Mouse (Mus musculus): ENCODE data around the gene Pnmal1. TPM values are rescaled to one million over a fixed set of nuclear protein-coding genes. Genes with fewer than 3 reads are reported as not detected.
"Not testable (repeated sequence)": the region's sequence is repeated elsewhere in the genome, so short reads cannot be mapped to it uniquely, and the experiment has no call there.

Gene Pnmal1
- total and polyA plus RNA-seq, 2 experiments from 2014 or later = 0.04 TPM; not detected in 1

DNA sequence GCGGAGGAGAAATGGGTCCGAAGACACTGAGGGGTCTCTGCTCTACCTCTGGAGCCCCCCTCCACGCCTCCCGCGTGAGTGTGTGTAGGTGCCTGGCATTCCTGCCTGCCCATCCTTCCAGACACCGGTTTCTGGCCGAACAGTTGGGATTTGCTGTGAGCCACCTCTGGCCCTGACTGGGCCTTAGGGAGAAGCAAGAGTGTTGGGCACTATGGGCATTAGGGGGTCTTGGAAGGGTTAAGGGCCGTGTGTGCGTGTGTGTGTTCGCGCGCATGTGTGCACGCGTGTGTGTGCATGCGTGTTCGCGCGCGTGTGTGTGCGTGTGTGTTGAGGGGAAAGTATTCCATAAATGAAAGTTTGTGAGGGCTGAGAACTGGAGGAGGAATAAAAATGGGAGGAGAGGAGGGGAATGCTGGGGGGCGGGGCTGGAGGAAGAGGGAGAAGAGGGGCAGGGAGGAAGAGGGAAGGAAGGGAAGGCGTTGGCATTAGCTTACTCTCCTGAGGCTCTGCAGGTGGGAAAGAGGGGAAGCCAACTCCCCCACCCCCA lies 12.1 kb upstream of the Pnmal1 start:
- ATAC-seq (ENCODE audit: insufficient read depth, low read depth) (no peak), DNase-seq (ENCODE audit: low spot score) (no peak)
- H3K27ac ChIP-seq (ENCODE audit: low read depth) = no peak overlapping the region
- H3K9me3 ChIP-seq (replicated peaks; ENCODE audit: control insufficient read depth, low read length) = no peaks in the 10 kb centered on the region
- H3K27me3 ChIP-seq (ENCODE audit: control insufficient read depth, insufficient read depth, low read length) = peaks cover 23% of the 10 kb centered on the region
- peak overlapping the region; percentile 77 for H3K4me2 ChIP-seq (ENCODE audit: low read depth, low read length)
- peaks cover 22% of the 10 kb centered on the region for H3K4me1 ChIP-seq (ENCODE audit: control insufficient read depth, insufficient read depth)
- TF ChIP-seq EP300 (IDR thresholded peaks at IDR 0.05; ENCODE audit: low read depth) (no peak), CTCF (IDR thresholded peaks at IDR 0.05; ENCODE audit: low read depth) (no peak)
- no peaks in the 10 kb centered on the region for H3K36me3 ChIP-seq (replicated peaks; ENCODE audit: control insufficient read depth, insufficient read depth, low read length)
- peak overlapping the region; percentile 44 for H3K4me3 ChIP-seq (ENCODE audit: low read depth, low read length)
- peak overlapping the region; percentile 26; the same call in 1 of the 2 replicates for H3K9ac ChIP-seq (replicated peaks; ENCODE audit: low read depth, low read length)
- WGBS = 25% methylated on average over 20 of the region's 22 CpGs

DNA sequence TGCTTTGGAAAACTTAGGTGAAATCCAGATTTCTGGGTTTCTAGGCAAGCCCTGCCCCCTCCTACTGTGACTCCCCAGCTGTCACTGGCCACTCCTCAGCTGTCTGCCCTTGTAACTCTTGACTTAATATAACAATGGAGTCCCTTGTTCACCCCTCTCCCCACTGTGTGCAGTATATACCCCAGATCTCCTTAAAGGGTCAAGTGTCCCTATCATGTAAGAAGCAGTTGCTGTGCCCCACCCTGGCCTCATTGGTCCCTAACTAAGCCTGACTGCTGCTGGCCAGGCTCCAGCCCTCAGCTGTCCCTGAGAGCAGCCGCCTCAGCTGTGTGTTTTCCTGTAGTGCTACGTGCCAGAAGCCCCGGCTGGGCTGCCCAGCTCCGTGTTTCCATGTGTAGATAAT lies 11.5 kb upstream of the Pnmal1 start:
- 4% methylated on average over 4 of the region's 4 CpGs for WGBS
- no peak overlapping the region for H3K27ac ChIP-seq (ENCODE audit: low read depth)
- H3K4me1 ChIP-seq (ENCODE audit: control insufficient read depth, insufficient read depth) = peaks cover 22% of the 10 kb centered on the region
- H3K4me2 ChIP-seq (ENCODE audit: low read depth, low read length) = peak overlapping the region; percentile 77
- H3K27me3 ChIP-seq (ENCODE audit: control insufficient read depth, insufficient read depth, low read length) = peaks cover 23% of the 10 kb centered on the region
- no peak overlapping the region for H3K9ac ChIP-seq (replicated peaks; ENCODE audit: low read depth, low read length)
- no peak overlapping the region for H3K4me3 ChIP-seq (ENCODE audit: low read depth, low read length)
- H3K36me3 ChIP-seq (replicated peaks; ENCODE audit: control insufficient read depth, insufficient read depth, low read length) = no peaks in the 10 kb centered on the region
- DNase-seq (ENCODE audit: low spot score) (peak; percentile 50), ATAC-seq (ENCODE audit: insufficient read depth, low read depth) (peak; percentile 21; the same call in 1 of the 2 replicates)
- TF ChIP-seq CTCF (IDR thresholded peaks at IDR 0.05; ENCODE audit: low read depth) (no peak), EP300 (IDR thresholded peaks at IDR 0.05; ENCODE audit: low read depth) (no peak)
- H3K9me3 ChIP-seq (replicated peaks; ENCODE audit: control insufficient read depth, low read length) = no peaks in the 10 kb centered on the region

DNA sequence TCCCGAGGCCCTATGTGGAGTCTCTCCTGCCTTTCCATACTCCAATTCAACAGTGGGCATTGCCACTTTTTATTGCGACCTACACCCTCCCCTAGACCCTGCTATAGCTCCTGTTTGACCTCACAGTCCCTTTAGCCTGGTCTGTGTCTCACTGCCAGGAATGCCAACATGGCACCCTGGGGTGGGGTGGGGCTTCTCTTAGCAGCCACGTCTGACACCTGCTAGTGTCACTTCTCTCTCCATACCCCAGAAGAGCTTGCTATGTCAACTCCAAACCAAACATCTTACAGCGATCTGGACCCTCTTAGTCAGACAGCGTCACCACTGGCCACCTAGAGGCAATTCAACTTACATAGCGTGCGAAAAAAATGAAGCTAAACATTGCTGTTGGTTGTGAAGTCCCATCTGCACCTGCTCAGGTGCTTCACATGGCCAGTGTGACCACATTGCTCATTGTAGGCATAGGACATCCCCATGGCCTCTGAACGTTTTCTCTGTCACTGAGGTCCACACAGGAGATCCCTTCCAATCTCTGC lies 10.5 kb upstream of the Pnmal1 start:
- H3K9ac ChIP-seq (replicated peaks; ENCODE audit: low read depth, low read length) = no peak overlapping the region
- peaks cover 22% of the 10 kb centered on the region for H3K4me1 ChIP-seq (ENCODE audit: control insufficient read depth, insufficient read depth)
- H3K27me3 ChIP-seq (ENCODE audit: control insufficient read depth, insufficient read depth, low read length) = peaks cover 23% of the 10 kb centered on the region
- H3K36me3 ChIP-seq (replicated peaks; ENCODE audit: control insufficient read depth, insufficient read depth, low read length) = no peaks in the 10 kb centered on the region
- ATAC-seq (ENCODE audit: insufficient read depth, low read depth) (no peak), DNase-seq (ENCODE audit: low spot score) (no peak)
- H3K4me2 ChIP-seq (ENCODE audit: low read depth, low read length) = no peak overlapping the region
- 79% methylated on average over 8 of the region's 8 CpGs for WGBS
- no peak for TF ChIP-seq CTCF (IDR thresholded peaks at IDR 0.05; ENCODE audit: low read depth)
- H3K9me3 ChIP-seq (replicated peaks; ENCODE audit: control insufficient read depth, low read length) = no peaks in the 10 kb centered on the region
- no peak overlapping the region for H3K4me3 ChIP-seq (ENCODE audit: low read depth, low read length)
- no peak overlapping the region for H3K27ac ChIP-seq (ENCODE audit: low read depth)

DNA sequence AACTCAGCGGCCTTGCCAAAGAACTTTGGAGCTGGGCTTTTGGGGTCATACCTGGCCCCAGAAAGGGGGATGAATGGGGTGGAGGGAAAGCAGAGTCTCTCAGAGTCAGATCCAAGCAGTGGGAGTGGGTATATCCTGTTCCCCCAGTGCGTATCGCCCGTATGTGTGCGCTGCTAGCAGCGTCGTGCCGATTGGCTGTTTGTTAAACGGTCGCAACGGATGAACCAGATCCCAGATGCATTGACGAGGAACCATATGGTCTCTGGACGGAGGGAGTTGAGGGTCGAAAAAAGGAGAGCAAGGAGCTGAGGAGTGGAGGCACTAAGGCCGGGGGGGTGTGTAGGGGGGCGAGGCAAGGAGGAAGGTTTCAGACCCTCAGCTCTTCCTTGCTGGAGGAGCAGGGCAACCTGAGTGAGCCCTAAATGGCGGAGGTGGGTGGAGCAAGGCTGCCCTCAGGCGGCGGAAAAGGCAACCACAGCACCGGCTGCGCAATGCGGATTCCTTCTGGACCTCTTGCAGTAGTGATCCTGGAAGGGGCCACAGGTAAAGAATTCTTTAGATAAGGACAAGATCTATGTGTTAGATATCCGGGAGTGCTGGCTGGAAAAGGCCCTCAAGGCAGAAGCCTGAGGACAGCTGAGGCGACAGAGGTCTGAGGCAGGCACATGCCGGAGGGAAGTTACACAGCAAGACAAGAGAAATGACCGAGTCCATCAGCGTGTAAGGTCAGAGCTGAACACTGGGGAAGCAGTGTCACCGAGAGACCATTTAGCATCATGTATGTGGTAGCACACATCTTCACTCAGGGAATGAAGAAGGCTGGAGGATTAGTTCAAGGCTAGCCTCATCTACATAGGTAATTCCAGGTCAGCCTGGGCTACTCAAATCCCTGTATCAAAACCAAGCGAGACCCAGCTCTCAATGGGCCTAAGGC lies 9.3 kb upstream of the Pnmal1 start:
- Histone ChIP-seq H3K4me1 (ENCODE audit: control insufficient read depth, insufficient read depth) (peaks cover 22% of the 10 kb centered on the region), H3K36me3 (replicated peaks; ENCODE audit: control insufficient read depth, insufficient read depth, low read length) (no peaks in the 10 kb centered on the region), H3K9ac (replicated peaks; ENCODE audit: low read depth, low read length) (no peak overlapping the region), H3K4me3 (ENCODE audit: low read depth, low read length) (peak overlapping the region; percentile 33), H3K9me3 (replicated peaks; ENCODE audit: control insufficient read depth, low read length) (no peaks in the 10 kb centered on the region), H3K4me2 (ENCODE audit: low read depth, low read length) (peak overlapping the region; percentile 56), H3K27me3 (ENCODE audit: control insufficient read depth, insufficient read depth, low read length) (peaks cover 19% of the 10 kb centered on the region), H3K27ac (ENCODE audit: low read depth) (no peak overlapping the region)
- TF ChIP-seq EP300 (IDR thresholded peaks at IDR 0.05; ENCODE audit: low read depth) (no peak), CTCF (IDR thresholded peaks at IDR 0.05; ENCODE audit: low read depth) (peak; percentile 88)
- ATAC-seq (ENCODE audit: insufficient read depth, low read depth) (0 out of 2 replicates have a peak, but pooled peaks have one; percentile 18), DNase-seq (ENCODE audit: low spot score) (peak; percentile 44)
- 9% methylated on average over 29 of the region's 29 CpGs for WGBS

DNA sequence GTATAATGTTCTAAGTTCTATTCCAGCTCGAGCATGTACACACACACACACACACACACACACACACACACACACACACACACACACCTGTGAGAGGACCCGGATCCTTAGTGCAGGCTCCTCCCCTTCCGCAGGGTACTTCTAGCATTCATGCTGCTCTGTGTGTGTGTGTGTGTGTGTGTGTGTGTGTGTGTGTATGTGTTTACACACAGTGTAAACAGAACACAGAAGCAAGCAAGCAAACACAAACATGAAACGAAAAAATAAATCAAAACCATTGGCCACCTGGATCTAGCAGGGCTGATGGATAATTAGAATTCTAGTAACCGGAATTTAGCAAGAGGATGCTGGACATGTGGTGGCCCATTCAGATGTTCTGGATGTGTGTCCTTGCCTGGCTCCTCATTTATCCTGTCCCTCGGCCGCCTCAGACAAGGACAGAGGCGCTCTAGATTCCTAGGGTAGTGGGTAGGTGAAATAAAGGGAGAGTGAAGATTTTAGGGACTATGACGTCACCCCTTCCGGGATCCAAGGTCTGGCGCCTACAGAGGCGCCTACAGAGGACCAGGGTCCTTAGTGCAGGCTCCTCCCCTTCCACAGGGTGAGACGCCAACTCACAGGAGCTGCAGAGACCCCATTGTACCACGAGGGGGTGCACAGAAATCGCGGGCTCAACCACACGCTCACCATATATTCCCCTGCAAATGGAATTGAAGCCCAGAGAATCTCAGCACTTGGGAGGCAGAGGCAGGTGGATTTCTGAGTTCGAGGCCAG lies 8.4 kb upstream of the Pnmal1 start:
- Histone ChIP-seq H3K9me3 (replicated peaks; ENCODE audit: control insufficient read depth, low read length) (no peaks in the 10 kb centered on the region), H3K9ac (replicated peaks; ENCODE audit: low read depth, low read length) (no peak overlapping the region), H3K27me3 (ENCODE audit: control insufficient read depth, insufficient read depth, low read length) (peaks cover 10% of the 10 kb centered on the region), H3K4me1 (ENCODE audit: control insufficient read depth, insufficient read depth) (peaks cover 22% of the 10 kb centered on the region), H3K4me2 (ENCODE audit: low read depth, low read length) (no peak overlapping the region), H3K4me3 (ENCODE audit: low read depth, low read length) (no peak overlapping the region), H3K27ac (ENCODE audit: low read depth) (no peak overlapping the region), H3K36me3 (replicated peaks; ENCODE audit: control insufficient read depth, insufficient read depth, low read length) (no peaks in the 10 kb centered on the region)
- WGBS = 24% methylated on average over 18 of the region's 18 CpGs
- DNase-seq (ENCODE audit: low spot score) = peak; percentile 80
- peak; percentile 86 for TF ChIP-seq CTCF (IDR thresholded peaks at IDR 0.05; ENCODE audit: low read depth)
- TF ChIP-seq EP300 (IDR thresholded peaks at IDR 0.05; ENCODE audit: low read depth) = no peak
- peak; percentile 81 for ATAC-seq (ENCODE audit: insufficient read depth, low read depth)

DNA sequence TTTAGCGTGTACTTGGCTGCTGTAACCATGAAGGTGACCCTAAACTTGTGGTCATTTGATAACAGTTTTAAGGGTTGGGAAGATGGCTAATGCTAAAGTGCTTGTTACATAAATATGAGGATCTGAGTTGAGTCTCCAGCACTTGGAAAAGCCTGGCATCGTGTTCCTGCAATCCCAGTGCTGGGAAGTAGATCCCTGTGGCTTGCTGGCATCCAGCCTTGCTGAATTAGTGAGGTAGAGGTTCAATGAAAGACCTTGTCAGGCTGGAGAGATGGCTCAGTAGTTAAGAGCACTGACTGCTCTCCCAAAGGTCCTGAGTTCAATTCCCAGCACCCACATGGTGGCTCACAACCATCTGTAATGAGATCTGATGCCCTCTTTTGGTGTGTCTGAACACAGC lies 5.7 kb upstream of the Pnmal1 start:
- ATAC-seq (ENCODE audit: insufficient read depth, low read depth); H3K27ac ChIP-seq (ENCODE audit: low read depth); H3K36me3 ChIP-seq (replicated peaks; ENCODE audit: control insufficient read depth, insufficient read depth, low read length); DNase-seq (ENCODE audit: low spot score); H3K4me3 ChIP-seq (ENCODE audit: low read depth, low read length); H3K9me3 ChIP-seq (replicated peaks; ENCODE audit: control insufficient read depth, low read length); H3K9ac ChIP-seq (replicated peaks; ENCODE audit: low read depth, low read length); H3K27me3 ChIP-seq (ENCODE audit: control insufficient read depth, insufficient read depth, low read length); H3K4me2 ChIP-seq (ENCODE audit: low read depth, low read length); H3K4me1 ChIP-seq (ENCODE audit: control insufficient read depth, insufficient read depth): not testable (repeated sequence)
- 65% methylated on average over 2 of the region's 2 CpGs for WGBS

Measured in heart, postnatal 0 days (tissue).